Mouse (Mus musculus) embryo, embryonic 10.5 days (tissue): ENCODE data around the gene Meltf.

Source experiments
- DNase-seq: peaks from one replicate; pipeline ENCODE4 v3.0.0-alpha.2; 2015; ENCODE audit warnings: low spot score

Meltf gene

DNA sequence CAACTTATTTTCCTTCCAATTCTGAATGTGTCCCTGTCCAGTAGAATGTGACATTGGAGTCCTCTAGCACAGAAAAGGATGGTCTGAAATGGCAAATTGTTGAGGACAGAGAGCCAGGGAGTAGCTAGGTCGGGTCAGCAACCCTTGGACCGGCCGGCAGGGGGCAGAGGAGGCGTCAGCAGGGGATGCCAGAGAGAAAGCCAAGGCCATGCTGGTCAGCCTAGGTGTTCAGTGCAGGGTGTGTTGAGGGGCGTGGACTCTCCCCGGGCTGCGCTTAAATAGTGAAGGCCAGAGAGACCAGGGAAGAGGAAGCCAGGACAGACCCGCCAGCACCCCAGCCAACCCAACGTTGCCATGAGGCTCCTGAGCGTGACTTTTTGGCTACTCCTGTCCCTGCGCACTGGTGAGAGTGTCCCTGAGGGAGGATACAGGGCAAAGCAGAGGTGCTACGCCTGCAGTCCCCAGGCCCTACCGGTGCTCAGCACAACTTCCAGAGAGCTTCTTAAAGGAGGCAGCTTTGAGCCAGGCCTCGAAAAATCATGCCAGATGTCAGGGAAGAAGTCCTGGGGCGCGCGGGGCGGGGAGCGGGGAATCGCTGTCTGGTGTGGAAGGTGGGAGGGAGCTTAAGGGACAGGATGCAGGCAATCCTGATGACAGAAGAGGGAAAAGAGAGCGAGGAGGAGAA, at the start of gene Meltf:
Gene Meltf, plus strand, starts transcription at position 238 of the 685 bp plus-strand sequence.
- peak; percentile 81 for DNase-seq

DNA sequence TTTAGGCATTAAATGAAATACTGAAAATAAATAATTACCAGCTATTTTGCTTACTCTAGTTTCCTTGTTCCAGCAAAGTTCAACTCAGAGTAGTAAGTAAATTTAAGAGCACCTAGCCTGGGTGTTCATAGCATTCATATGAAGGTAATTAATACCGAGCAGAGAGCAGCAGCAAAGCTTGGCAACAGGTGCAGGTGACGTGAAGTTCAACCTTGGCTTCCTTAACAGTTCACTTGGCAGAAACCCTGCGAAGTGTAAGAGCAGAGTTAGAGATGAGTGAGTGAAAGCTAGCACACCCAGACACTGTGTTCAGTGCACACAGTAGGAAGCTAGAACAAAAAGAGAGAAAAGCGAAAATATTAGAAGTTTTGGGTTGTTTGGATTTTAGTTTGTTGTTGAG, 47.9 kb upstream of the Meltf start:
- DNase-seq: no peak

DNA sequence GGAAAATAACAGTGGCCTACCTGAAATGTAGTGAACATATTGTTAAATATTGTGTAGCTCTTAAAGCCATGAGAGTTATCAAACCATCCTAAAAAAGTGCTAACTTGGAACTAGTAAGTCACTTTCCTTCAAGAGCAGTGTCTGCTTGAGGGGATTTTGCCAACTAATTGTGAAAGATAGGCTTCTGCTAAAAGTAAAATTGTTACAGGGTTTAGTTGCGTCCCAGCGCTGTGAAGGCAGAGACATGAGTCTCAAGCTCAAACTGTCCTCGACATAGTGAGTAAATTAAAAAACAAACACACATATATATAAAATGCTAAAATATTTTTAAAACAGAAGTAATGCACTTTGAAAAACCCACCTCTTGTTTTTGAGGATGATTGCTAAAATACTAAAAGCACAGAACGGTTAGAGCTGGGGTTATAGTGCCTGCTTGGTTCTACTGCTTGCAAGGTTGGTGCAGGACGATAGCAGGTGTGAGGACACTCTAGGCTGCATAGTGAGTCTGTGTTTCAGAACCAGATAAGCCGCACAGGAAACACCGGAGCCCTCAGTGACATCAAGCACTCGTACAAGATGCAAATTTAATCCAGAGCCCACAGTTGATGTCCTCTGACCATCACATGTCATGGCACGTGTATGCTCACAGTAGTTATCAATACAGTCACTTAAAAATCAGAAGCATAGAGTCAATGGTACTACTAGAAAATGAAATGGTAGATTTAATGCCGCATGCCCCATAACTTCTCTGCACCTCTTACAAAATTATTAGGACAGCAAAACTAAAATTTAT, 45.8 kb upstream of the Meltf start:
- no peak for DNase-seq

DNA sequence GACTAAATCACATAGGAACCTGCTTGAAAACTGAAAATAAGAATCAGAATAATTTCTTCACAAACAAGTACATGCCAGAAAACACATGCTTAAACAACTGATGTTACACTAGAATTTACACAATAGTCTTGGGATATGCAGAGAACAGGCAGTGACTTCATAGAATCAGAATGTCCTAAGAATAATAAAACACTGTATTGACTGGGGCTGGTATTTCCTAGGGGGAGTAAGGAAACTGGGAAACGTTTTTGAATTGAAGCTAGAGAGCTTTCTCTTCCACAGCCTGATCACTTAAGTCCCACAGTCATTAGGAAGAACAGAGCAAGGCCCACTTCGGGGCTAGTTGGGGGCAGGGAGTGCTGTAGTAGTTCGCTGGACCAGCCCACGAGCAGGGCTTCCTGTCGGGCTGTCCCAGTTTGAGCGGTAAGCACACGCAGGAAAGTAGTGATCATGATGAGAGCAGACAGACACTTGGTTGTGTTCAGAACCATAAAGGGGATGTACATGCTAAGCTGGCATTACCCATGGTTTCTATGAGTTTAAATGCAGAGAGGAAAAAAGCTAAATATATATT, 44.5 kb upstream of the Meltf start:
- DNase-seq: no peak

DNA sequence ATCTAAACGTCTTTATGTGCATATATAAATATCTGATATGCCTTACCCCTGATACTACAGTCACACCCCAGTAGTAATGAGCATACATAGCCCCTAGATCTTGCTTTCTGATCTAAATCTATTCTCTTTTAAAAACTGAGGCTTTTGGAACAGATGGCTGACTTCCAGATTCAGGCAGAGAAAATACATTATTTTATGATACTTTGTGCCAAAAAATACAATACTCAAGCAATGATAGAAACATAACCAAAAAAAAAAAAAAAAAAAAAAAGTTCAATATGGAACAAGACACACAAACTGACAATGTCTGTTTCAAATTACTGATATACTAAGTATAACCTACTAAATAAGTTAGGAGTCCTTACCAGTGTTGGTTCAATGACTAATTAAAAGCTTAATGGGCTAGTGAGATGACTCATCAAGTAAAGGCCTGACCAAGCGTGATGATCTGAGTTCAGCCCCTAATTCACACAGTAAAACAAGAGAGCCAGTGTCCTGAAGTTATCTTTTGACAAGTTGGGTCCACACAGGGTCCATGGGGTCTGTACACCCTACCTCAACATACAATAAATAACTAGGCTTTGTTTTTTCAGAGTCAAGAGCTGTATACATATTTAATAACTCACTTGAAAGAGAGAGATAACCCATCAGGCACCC, 43.8 kb upstream of the Meltf start:
- no peak for DNase-seq

DNA sequence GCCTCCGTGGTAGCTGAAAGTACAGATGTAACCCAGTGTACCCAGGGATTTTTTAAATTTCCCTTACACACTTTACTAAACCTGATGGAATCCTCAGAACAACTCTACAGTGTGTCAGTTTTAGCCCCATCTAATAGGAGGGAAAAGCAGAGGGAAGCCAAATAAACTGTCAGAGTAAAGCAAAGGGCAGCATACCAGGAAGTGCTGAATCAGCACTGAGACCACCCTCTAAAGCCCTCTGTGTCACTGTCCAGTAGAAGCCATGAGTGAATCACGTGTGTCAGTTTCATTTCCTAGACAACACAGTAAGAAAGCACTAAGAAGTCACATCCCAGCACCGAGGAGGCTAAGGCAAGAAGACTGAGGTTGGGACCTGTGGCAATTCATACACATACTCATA, 41.2 kb upstream of the Meltf start:
- DNase-seq: no peak

DNA sequence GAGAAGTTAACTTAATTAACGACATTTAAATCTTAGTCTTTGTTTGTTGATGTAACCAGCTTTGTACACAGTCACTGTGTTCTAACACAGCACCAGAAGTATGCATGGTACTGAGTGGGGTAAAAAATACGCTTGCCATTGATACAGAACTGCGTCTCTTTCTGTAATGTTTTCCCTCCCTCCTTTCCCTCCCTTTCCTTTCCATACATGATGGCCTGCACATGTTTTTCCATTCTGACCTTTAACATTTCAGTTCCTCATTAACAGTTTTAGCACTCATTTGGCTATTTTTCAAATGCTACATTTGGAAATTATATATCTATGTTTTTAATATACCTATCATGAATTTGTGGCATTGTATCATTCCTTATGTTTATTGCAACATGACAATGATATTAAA, 34.4 kb upstream of the Meltf start:
- DNase-seq: no peak

DNA sequence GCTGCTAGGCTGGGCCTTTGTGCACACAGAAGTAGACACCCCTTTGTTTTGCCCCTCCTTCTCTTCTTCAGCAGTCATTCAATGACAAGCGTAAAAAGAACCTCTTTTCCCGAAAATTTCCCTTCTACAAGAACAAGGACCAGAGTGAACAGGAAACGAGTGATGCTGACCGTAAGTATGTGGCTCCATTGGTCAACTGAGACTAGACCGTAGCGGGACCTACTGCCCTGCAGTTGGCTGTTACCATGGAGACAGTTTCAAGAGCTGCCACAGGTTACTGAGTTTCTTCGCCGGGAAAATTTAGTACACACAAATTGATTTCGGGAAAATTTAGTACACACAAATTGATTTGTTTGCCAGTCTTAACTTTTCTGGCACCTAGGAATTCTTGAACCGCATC, 31.8 kb upstream of the Meltf start:
- peak; percentile 21 for DNase-seq

DNA sequence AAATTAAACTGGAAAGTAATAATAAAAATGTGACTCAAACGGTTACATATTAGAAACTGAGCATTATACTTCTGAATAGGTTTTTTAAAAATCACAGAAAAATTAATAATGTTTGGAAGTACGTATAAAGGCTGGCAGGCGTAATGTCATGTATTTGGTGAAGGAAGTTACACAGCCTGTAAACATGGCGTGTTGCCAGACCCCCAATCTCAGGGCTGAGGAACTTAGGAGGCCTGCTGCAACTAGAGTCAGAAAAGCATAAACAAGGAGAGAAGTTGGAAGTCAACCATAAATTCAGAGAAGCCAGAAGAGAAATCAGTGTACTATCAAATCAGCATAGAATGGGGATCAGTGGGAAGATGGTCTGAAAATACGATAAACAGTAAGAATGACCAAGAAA, 14.7 kb upstream of the Meltf start:
- no peak for DNase-seq

DNA sequence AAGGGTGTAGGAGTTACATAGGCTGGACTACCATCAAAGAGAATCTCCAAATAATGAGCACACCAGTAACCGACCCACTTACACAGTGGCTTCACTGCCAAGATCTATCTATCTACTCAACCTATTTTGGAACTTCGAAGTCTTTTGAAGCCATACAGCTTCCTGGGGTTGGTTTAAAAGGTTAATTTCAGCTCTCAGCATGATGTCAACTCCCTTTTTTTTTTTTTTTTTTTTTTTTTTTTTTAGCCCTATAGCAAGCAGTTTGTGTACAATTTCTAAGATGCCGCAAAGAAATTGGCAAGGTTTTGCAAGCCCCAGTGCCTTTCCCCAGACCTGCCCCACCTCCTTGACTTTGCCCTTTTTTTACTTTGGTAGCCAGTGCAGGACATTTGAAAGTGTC, 13.4 kb upstream of the Meltf start:
- DNase-seq: no peak

DNA sequence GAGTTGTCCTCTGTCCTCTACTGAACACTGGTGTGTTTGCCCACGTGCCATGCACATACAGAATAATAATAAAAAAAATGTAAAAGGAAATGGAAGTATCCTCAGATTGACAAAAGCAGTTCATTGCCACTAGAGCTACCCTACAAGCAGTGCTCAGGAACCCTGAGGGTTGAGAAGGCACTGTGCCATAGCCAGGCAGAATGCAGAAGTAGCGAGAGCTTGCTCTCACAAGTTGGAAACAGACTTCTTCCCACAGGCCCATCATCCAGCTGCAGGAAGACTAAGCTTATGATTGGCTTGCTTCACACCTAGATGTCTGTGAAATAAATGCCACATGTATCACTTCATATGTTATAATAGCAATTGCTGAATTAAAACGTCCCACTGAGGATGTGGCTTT, 11.7 kb upstream of the Meltf start:
- DNase-seq: no peak

DNA sequence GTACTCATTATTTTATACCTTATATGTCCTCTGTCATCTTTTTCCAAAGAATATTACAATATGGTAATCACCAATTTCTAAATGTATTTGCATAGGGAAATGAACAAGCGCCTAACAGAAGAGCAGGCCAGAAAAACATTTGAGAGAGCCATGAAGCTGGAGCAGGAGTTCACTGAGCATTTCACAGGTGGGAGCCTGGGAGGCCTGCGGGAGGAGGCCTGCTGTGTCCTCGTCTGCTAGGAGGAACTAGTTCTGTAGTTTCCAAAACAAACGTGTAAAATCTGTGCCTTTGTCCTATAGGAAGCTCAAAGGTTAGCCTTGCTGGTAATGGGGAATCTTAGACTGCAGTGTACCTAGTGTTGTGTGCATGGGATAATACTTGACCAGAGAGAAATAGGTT, 10.9 kb upstream of the Meltf start:
- no peak for DNase-seq

DNA sequence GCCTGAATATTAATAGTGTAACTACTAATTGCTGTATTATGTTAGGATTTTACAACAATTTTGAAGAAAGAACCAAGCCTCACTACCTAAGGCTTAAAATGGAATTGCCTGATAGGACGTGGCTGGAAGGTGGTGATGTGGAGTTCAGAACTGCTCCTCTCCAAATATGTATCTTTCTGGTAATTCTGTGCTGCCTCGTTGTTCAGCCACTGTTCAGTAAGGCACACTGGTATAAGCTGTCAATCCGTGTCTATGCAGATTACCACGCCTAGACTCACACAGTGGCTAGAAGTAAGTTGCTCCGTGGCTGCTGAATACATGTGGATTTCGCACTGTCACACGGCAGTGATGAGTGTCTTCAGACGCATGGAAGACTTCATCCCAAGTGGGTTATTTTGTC, 4.9 kb upstream of the Meltf start:
- DNase-seq: no peak

DNA sequence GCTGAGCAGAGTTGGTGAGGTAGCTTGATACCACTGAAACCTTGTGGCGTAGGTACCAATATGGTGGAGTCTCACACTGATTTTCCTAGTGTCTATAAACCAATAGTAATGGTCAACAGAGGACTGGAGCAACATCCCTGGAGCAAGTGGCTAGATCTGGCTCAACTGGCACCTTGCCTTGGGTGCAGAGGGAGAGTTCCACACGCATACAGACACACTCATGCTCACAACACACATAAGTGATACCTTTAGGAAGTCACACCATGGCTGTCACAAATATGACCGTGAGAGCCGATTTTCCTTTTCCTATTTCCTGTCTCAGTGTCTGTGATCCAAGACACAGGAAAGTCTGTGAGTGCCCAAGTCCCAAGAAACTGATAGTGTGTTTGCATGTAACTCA, 3.2 kb upstream of the Meltf start:
- DNase-seq: no peak

DNA sequence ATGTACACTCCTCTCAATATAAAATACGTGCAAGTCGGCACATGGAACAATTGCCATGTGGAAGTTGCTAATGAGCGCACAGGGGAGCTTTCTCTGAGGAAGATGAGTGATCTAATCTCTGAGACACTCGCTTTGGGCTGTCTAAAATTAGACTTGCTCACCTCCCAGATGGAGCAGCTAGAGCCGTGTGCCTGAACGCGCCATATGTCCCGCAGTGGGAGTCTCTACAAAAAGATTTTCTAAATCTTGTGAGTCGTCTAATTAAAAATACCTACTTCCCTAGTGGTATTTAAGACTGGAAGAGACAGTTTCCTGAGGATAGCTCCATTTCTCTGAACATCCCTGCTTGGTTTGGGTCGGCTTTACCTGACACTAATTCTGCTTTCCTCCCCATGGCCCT, 2.2 kb upstream of the Meltf start:
- DNase-seq: no peak

DNA sequence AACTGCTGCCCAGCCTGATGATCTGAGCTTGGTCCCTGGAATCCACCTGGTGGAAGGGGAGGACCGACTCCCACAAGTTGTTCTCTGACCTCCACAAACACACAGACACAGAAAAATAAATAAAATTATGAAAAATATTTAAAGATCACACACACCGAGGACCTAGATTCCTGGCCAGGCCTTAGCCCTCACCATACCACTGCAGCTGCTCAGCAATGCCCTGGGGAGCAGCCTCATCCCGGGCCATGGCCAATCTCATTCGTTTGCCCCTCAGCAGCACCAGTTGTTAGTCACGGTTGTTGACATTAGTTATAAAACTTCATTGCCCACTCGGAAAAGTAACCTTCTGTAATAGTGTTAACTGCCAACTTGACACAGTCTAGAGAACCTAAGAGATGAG, 558 bp upstream of the Meltf start:
- DNase-seq: no peak

DNA sequence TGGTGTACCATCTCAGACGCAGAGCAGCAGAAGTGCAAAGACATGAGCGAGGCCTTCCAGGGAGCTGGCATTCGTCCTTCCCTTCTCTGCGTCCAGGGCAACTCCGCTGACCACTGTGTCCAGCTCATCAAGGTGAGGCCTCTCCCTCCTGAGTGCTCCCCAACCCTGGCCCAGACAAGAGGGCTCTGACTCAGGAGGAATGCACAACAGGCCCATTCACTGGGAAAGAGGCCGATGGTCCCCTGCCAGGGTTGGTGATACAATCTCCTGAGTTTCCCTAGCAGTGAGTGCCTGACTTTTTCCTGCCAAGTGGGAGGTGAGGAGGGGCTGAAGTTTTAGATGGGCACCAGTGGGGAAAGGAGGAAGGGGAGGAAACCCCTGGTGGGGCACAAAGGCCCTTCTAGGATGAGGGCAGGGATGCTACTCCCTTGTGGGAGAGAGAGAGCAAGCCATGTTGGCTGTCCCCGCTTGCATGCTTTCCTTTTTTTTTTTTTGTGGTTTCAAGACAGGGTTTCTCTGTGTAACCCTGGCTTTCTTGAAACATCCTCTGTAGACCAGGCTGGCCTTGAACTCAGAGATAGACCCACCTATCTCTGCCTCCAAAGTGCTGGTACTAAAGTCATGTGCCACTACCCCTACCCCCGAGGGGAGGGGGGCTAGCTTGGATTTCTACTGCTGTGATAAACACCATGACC, 1.7 kb downstream of the Meltf start:
- no peak for DNase-seq

DNA sequence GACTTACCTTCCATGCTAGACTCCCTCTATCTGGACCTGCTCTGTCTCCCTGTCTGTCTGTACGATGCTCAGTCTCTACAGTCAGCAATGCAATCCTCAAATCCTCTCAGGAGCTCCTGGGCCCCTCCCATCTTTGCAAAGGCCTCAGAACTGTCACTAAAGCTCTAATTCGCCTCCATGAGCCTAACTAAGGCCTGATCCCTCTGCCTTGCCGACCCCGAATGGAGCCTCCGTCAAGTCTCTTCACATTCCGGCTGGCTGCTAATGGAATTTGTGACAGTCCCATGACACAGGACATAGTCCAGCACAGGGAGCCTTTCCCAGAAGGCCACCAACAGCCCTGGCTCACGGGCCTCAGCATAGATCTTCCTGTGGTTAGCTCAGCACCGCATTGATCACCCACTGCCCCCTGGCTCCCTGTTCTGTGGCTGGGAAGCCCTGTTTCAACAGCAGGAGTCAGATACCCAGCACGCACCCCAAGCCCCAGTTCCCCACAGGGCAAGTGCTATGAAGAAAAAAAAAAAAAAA, 3.8 kb downstream of the Meltf start:
- DNase-seq: no peak

DNA sequence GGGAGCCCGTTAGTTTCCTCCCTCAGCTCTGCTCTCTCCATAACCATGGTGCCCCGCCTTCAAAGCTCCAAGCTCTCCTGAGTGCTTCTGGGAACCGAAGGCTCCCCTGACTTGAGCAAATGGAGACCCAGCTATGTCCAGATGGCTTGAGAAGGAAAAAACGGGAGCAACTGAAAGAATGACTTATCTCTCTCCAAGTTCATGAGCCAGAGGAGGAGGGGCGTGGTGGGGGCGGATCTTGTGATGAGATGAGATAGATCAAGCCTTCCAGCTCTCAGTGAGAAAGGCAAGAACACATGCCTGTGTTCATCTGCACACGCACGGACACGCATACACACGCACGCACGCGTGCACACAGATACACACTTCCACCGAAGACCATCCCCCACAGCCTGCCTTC, 4.7 kb downstream of the Meltf start:
- peak; percentile 6 for DNase-seq

DNA sequence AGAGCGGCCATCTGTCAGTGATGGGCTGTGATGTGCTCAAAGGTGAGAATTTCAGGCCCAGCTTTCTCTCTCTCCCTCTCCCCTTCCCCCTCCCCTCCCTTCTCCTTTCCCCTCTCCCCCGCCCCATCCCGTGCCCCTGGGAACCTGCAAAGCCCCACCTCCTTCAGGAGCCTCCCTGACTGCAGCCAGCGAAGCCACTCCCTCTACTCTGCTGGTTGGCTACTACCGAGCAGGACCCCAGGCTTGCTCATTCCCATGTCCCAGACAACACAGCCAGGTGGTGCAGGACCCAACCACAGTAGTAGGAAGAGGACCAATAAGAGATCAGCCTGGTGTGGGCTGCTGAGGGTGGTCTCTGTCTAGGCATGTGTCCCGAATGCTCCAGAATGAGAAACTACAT, 5.3 kb downstream of the Meltf start:
- peak; percentile 43 for DNase-seq

DNA sequence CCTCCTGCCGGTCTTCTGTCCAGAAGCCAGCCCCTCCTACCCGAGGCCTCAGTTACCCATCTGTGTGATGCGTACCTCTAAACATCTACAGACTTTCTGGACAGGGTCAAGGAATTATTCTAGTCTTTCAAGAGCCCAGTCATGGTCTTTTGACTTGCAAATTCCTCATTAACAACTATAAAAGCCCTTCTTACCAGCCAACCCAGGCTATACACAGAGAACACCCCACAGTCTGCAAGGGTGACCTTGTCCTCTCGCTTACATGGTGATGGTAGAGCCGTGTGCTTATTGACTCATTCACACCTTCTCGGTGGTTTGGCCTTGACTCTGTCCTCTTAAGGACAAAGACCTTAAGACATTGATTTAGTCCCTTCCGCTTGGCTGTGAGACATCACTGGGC, 12.3 kb downstream of the Meltf start:
- DNase-seq: no peak
